Mouse (Mus musculus) brain, adult 2 months (tissue): ENCODE data around the gene Gm3336.

Source experiments
- DNase-seq: peaks from one replicate; pipeline ENCODE4 v3.0.0; 2011; ENCODE audit warnings: low read depth, low spot score

The Gm3336 gene

GRCm38 (mm10) chr8:70747211-70747890 is 29.0 kb downstream of the Gm3336 start:
- no peak for DNase-seq

- DNase-seq = peak; percentile 61
These were observed 30.1 kb downstream of the Gm3336 start for GRCm38 (mm10) chr8:70748246-70749096.

DNA sequence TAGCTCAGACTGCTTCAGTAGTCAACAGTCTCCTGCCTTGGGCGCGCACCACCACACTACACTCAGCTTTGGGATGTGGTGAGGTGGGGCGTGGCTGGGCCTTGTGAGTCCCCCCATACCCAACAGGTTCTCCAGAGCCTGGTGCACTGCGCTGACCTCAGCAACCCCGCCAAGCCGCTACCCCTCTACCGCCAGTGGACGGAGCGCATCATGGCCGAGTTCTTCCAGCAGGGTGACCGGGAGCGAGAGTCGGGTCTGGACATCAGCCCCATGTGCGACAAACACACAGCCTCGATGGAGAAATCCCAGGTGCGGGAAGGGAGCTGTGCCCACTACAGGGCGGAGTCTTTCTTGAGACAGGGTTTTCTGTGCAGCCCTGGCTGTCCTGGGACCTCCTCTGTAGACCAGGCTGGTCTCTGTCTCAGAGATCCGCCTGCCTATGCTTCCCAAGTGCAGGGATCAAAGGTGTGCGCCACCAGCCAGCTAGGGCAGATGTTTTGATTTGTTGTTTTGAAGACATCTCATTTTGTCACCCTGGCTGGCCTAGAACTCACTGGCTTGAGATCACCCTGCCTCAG is 30.8 kb downstream of the Gm3336 start:
- DNase-seq = no peak

DNA sequence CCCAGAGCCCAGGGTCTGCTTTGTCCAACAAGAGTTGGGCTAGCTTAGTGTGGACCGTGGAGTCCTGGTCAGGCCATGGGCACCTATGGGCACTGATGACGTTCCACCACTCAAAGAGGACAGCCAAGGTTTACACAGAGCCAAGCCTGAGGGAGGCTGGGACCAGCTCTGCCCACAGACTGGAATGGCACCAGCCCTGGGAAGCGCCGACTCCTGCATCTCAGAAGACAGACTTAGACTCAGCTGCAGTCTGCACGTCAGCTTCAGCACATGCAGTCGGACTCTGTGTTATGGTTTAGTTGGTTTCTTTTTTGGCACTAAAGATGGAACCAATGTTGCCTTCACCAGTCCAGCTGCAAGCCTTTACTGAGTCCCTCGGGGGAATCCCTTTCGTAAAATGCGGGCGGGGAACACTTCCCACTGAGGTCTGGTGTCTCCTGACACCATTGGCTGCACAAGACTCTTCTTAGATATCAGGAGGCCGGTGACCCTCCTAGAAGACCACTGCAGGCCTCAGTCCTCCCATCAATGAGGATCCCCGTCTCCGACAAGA is 31.9 kb downstream of the Gm3336 start:
- DNase-seq = no peak

- DNase-seq = peak; percentile 84
These were observed 33.8 kb downstream of the Gm3336 start for GRCm38 (mm10) chr8:70752000-70752764.

DNA sequence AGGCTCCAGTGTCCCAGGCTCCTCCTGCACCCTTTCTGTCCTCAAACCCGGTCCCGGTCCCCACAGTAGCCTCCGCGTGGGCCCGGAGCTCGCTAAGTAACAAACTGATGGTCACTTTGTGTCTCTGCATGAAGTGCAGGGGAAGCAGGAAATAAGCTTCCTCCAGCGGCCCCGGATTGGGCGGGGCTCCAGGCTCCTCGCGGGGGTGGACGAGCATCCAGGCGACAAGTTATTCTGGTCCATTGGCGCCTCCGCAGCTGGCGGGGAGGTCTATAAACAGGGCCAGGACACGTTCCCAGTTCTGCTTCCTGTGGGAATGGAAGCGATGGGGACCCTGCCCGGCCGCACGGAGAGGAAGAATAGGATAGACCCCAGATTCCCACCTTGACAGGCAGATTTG is 34.8 kb downstream of the Gm3336 start:
- peak; percentile 88 for DNase-seq

GRCm38 (mm10) chr8:70754043-70754870 is 35.9 kb downstream of the Gm3336 start, which contains the start of gene Rab3a:
Gene Rab3a (plus strand): TSS chr8:70754679.
- DNase-seq = peak; percentile 100

DNA sequence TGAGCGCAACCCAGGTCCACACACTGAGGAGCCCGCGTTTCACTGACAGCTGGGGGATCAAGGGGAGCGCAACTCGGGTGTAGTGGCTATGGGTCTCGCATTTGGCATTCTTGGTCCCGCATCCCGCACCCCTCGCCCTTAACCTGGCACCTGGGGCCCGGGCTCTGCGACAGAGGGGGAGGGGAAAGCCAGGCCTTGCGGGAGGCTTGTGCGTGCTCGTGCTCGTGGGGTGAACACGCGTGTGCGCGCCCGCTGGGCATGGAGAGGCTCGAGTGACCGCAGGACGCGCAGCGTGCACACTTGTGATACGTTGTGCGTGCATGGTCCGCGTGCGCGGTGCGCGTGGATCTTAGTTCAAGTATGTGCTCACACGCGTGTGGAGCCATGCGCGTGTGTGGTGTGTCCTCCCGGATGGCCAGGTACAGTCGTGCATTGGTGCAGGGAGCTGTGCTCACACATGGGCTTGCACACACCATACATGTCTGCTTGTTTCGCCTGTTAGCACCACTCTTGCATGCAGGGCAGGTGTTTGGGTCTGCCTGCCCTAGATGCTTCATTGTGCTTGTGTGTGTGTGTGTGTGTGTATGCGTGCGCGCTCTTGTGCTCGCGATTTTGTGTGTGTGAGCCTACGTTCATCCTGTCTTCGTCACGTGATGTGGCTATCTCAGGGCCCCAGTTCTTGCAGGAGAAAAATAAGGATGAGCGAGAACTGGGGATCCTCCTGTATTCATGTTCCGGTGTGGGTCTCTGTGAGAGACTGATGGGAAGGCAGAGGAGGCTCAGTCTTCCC is 36.7 kb downstream of the Gm3336 start:
- peak; percentile 95 for DNase-seq

DNA sequence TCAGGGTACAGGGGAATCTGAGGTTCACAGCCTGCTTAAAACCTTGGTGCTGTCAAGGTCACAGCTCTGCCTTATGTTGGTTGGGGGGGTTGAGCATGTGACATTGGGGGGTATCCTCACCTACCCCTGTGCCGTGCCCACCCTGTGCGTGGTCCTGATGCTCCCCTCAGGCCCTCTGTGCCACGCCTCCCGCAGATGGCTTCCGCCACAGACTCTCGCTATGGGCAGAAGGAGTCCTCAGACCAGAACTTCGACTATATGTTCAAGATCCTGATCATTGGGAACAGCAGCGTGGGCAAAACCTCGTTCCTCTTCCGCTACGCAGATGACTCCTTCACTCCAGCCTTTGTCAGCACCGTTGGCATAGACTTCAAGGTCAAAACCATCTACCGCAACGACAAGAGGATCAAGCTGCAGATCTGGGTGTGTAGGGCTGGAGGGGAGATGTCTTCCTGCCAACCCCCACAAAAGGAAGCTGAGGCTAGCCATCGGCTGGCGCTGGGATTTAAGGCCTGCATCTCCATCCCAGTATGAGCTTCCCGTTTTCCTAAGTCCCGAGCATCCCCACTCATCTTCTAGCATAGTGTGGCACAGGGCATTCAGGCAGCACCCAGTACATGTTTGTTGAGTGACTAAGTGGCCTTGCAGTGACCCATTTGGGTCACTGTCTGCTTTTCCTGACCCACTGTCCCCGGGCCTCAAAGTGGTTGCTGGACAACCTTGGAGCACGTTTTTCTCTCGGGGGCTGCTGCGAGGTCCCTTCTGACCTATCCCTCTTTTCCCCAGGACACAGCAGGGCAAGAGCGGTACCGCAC is 37.5 kb downstream of the Gm3336 start:
- DNase-seq = no peak

DNA sequence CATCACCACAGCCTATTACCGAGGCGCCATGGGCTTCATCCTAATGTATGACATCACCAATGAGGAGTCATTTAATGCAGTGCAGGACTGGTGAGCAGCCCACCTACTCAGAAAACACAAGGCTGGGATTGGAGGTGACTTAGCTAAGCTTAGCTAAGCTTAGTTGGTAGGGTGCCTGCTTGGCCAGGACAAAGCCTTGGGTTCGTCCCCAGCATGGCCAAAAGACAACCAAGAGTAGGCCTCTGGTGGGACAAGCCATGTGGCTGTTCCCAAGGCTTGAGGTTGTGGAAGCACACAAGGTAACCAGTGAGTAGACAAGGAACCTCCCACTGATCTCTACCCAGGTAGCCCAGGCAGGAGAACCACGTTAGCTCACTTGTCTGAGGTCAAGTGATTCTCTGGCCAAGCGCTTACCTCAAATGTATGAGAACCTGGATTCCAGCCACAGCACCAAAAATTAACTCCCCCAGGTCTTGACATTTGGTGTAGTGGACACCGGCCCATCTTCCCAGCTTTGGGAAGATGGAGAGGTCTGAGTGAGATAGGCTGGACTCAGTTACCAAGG is 38.2 kb downstream of the Gm3336 start:
- DNase-seq = no peak

- DNase-seq = peak; percentile 73
These were observed 39.4 kb downstream of the Gm3336 start for GRCm38 (mm10) chr8:70757523-70758307.

- no peak for DNase-seq
These were observed 39.9 kb downstream of the Gm3336 start for GRCm38 (mm10) chr8:70758308-70758615.

GRCm38 (mm10) chr8:70758616-70759561 is 40.5 kb downstream of the Gm3336 start:
- DNase-seq = peak; percentile 35

DNA sequence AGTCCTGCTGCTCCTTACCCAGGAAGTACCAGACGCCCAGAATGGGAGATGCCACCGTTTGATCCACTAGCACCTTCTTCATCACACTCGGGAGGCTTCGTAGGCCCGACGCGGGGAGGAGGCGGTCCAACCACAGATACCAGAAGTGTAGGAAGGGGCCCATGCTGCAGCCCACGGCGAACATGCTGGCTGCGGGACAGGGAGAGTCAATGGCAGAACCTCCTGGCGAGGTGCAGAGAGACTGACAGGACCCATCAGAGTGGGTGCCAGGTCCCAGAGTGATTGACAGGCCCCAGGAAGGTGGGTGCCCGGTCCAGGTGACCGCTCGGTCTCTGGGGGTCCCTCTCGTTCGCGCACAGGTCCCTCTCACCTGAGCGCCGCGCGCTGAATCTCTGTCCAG is 42.0 kb downstream of the Gm3336 start:
- DNase-seq = no peak

DNA sequence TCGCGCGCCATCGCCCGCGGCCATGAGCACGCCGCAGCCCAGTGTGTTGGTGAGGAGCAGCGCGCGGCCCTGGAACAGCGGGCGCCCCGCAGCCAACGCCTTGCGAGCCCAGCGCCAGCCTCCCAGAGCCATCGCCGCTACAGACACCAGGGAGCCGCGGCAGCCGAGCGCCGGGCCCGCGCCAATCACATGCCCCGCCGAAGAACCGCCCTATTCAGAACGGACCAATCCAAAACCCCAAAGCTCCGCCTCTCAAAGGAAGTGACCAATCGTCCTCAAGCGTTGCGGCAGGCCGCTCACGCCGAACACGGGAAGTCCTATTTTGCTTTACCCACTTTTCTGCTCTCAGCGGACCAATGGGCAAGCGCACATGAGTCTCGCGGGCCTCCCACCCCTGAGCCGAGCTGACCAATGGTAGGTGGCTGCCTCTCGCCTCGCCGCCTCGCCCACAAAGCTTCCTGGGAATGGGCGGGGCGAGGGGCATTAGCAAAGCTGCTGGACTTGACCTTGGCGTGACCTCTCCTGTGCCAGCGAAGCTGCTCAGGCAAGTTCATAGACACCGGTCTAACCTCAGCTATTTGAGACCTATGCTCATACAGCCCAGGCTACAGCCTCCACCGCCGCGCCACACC is 42.5 kb downstream of the Gm3336 start, which contains the start of gene Mpv17l2:
Gene Mpv17l2, minus strand, starts transcription at position 172 of the 632 bp plus-strand sequence.
- DNase-seq = peak; percentile 100

GRCm38 (mm10) chr8:70762118-70762517 is 43.8 kb downstream of the Gm3336 start:
- DNase-seq = no peak
